Comparison of ENCODE assay signal across 9 mouse cellular contexts in genomic region chr1:135131034-135131433, GRCm38 (mm10). TPM values are rescaled to one million over a fixed set of nuclear protein-coding genes. Genes with fewer than 3 reads are reported as not detected.
DNase-seq lines count a peak whose midpoint lies in the region; ATAC-seq lines count a peak whose summit lies in the region.
"Had no signal": no experiment of that assay in that cellular context is flagged by ENCODE, and none has a peak within 500 bp of the region (broad histone marks: within the 10 kb centered on the region; RNA-seq: fewer than 3 reads in every experiment).

No protein-coding gene starts in this region.

- H3K27me3 ChIP-seq in kidney, embryonic 16.5 days (ENCODE audit: insufficient read depth, low read length): no peaks in the 10 kb centered on the region

- peak overlapping the region; percentile 46; the same call in 1 of the 2 replicates for H3K27ac ChIP-seq in kidney, embryonic 16.5 days (ENCODE audit: low read length)

- no peak for DNase-seq in kidney, adult 18-20 months
- peak; percentile 68 for DNase-seq in lung, postnatal 25 days (ENCODE audit: low spot score)
- DNase-seq in thymus, postnatal 36 days: peak; percentile 76 to 85
- DNase-seq in cerebellum, postnatal 25 days: no peak
- no peak for DNase-seq in yolk sac, embryonic 10.5 days (ENCODE audit: low spot score)
- DNase-seq in cerebellum, postnatal 4 days (ENCODE audit: low spot score in 2 of 2): no peak

- H3K4me3 ChIP-seq in kidney, embryonic 16.5 days (ENCODE audit: low read length): no peak overlapping the region

- ATAC-seq in kidney, embryonic 16.5 days (ENCODE audit: low FRiP score, low TSS enrichment): 0 out of 2 replicates have a peak, but pooled peaks have one; percentile 17
- peak; percentile 49 to 61 for ATAC-seq in hematopoietic stem cell, adult 5-6 weeks (replicated peaks in 1 of 2; ENCODE audit: insufficient read depth in 1 of 2, low FRiP score in 2 of 2, low TSS enrichment in 1 of 2, low read depth in 1 of 2, poor library complexity in 2 of 2, severe bottlenecking in 2 of 2)

- no peaks in the 10 kb centered on the region for H3K9me3 ChIP-seq in kidney, embryonic 16.5 days (ENCODE audit: low read length)

- peak overlapping the region; percentile 23; the same call in 1 of the 2 replicates for H3K9ac ChIP-seq in kidney, embryonic 16.5 days (replicated peaks; ENCODE audit: low read length)

- no peaks in the 10 kb centered on the region for H3K36me3 ChIP-seq in kidney, embryonic 16.5 days (ENCODE audit: insufficient read depth, low read length)

- no peak overlapping the region for H3K4me2 ChIP-seq in kidney, embryonic 16.5 days (replicated peaks; ENCODE audit: low read depth, low read length)

- H3K4me1 ChIP-seq in kidney, embryonic 16.5 days (ENCODE audit: insufficient read depth, low read length): peaks cover 38% of the 10 kb centered on the region

- 25% methylated on average over 6 of the region's 6 CpGs for WGBS in kidney, embryonic 16.5 days

RNA-seq across cellular contexts. Expression of gene Ptpn7, which starts 1.5 kb away (rescaled TPM):
- polyA plus RNA-seq in kidney, embryonic 16.5 days (2015; fragmentation: Nextera tagmentation; extraction: Ambion mirVana): 0.99 and 1.6 TPM in 2 replicates
- total RNA-seq in hematopoietic stem cell, adult 5-6 weeks (2017): 78.6 and 80.0 TPM in 2 replicates

RNA-seq across cellular contexts. Expression of gene Arl8a, which starts 15.6 kb away (rescaled TPM):
- polyA plus RNA-seq in kidney, embryonic 16.5 days (2015; fragmentation: Nextera tagmentation; extraction: Ambion mirVana): 42.9 and 46.7 TPM in 2 replicates
- total RNA-seq in hematopoietic stem cell, adult 5-6 weeks (2017): 22.3 and 24.4 TPM in 2 replicates

RNA-seq across cellular contexts. Expression of gene Lgr6, which starts 26.0 kb away (rescaled TPM):
- polyA plus RNA-seq in kidney, embryonic 16.5 days (2015; fragmentation: Nextera tagmentation; extraction: Ambion mirVana): 0.76 and 0.77 TPM in 2 replicates
- total RNA-seq in hematopoietic stem cell, adult 5-6 weeks (2017): not detected in 2 replicates

RNA-seq across cellular contexts. Expression of gene Gpr37l1, which starts 36.4 kb away (rescaled TPM):
- 0.10 TPM in 1 of 2 replicates, not detected in the other for polyA plus RNA-seq in kidney, embryonic 16.5 days (2015; fragmentation: Nextera tagmentation; extraction: Ambion mirVana)
- total RNA-seq in hematopoietic stem cell, adult 5-6 weeks (2017): not detected in 2 replicates
- polyA plus RNA-seq: neural tube, embryonic 11.5 days had no signal

Comparison
In these comparisons a context has a peak if more than half of its experiments do, and no peak if none do; other contexts are left out.
1. DNase-seq: peak in lung, postnatal 25 days (single experiment) and thymus, postnatal 36 days (2 of 2); none in kidney, adult 18-20 months (single experiment), cerebellum, postnatal 25 days (0 of 2), yolk sac, embryonic 10.5 days (single experiment) and cerebellum, postnatal 4 days (0 of 2).